Mouse (Mus musculus) lung, adult 2 months (tissue): ENCODE results near the gene Setd3.

Source experiments
- CTCF ChIP-seq: fragments of 200-500 bp; IDR thresholded peaks from 2 replicates; pipeline ENCODE4 v1.5.1; 2011; ENCODE audit warnings: mild to moderate bottlenecking, low read length, control low read depth; ENCODE audit not compliant: insufficient read depth
- POLR2A ChIP-seq: fragments of 200-500 bp; IDR thresholded peaks from 2 replicates; pipeline ENCODE4 v1.6.1; 2011; ENCODE audit warnings: low read depth, mild to moderate bottlenecking, control low read depth, low read length, borderline replicate concordance; ENCODE audit errors: extremely low read depth

DNA sequence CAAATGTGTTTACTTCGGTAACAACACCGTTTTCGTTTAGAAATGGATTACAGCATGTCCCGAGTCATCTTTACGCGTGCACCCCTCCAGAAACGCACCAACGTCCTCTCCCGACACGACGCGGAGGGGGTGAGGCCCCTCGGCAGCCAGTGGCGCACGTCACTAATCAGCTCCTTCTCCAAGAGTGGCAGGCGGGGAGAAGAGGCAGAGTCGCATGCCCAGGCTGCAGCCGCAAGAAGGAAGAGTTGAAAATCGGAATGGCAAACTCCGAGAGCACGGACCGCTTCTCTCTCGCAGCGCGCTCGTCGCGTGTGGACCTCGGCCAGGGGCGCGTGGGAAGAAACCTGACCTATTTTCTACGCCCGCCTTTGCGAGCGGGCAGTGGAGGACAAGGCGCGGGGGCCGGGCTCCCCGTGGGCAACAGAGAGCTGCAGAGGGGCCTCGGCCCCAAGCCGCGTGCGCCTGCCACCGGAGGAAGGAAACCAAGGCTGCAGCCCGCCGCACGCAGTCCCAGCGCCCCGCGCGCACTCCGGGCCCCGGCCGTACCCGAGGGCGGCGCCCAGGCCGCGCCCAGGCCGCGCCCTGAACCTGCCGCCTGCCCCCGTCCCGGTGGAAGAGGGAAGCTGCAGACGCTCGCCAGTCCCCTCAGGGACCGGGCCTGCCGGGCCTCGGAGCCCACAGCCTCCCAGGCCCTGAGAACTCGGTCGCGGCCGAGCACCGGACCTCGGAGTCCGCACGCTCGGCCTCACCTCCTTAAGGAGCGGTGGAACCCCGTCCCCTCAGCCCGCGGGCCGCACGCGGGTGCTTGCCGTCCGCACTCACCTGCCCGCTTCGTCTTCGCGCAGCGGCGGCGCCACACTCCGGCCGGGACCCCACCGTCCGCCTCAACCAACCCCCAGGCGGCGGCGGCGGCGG is 526 bp downstream of the Setd3 start:
- peak; percentile 35; the same call in 1 of the 2 replicates for TF ChIP-seq POLR2A
- TF ChIP-seq CTCF: no peak
